Mouse (Mus musculus) E14TG2a.4 (cell line): ENCODE results near the gene Cln5.

Experiments
- CTCF ChIP-seq: conservative IDR thresholded peaks from 2 replicates; pipeline ENCODE4 v1.5.1; 2014; ENCODE audit warnings: low read length
- NANOG ChIP-seq: IDR thresholded peaks from 2 replicates; pipeline ENCODE4 v1.6.1; 2014; ENCODE audit warnings: borderline replicate concordance, low read length, mixed read lengths
- POU5F1 ChIP-seq: IDR thresholded peaks from 2 replicates; pipeline ENCODE4 v1.6.1; 2014; ENCODE audit warnings: low read length, borderline replicate concordance

DNA sequence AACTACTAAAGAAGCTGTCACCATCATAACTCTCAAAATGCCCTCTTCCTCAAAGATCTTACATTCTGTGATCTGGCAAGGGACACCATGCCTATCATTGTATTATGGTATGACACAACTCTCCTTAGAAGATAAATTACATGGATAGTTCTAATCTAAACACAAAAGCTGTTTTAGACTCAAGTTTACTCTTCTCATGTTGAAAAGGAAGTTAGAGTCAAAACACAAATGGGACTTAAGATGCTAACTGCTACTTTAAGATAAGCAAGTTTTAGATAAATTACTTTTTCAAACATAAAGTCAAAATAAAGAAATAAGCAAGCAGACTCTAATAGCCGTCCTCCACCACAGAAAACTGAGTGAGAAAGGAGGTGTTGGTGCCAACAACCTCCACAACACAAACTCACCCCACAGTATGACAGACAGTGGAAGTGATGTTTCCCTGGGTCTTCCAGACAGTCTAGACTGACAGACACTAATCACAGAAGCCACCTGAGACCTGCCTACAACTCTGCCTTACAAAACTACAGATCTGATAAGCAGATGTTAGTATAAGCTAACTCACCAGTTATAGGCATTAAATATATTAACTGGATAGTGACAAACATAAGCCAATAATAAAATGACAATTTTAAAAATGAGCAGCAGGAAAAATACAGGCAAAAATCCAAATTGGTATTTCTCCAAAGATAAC lies 16.0 kb downstream of the Cln5 start:
- TF ChIP-seq CTCF: no peak
- no peak for TF ChIP-seq POU5F1
- TF ChIP-seq NANOG: no peak
